Mouse (Mus musculus) olfactory bulb, adult 2 months (tissue): ENCODE measurements at regions not wholly inside any gene's neighbourhood (a gene's known extent, or its start where the extent isn't known, plus 50 kb on each side); places are given as distances from the start of the nearest gene placed in this dataset.

ENCODE experiments used
- H3K27ac ChIP-seq: fragments of 200-500 bp; 2 replicates; pipeline ENCODE4 v1.5.1; 2012; ENCODE audit warnings: low read depth, low read length; ENCODE audit not compliant: insufficient read depth
- H3K4me1 ChIP-seq: fragments of 200-500 bp; 2 replicates; pipeline ENCODE4 v1.6.1; 2012; ENCODE audit warnings: low read length; ENCODE audit not compliant: control insufficient read depth, insufficient read depth
- H3K4me3 ChIP-seq: fragments of 200-500 bp; 2 replicates; pipeline ENCODE4 v1.5.1; 2012; ENCODE audit warnings: mild to moderate bottlenecking, low read depth, low read length, moderate library complexity; ENCODE audit not compliant: insufficient read depth
- CTCF ChIP-seq: fragments of 200-500 bp; IDR thresholded peaks from 2 replicates; pipeline ENCODE4 v1.5.1; 2012; ENCODE audit warnings: low read depth, mild to moderate bottlenecking, low read length, moderate library complexity; ENCODE audit not compliant: insufficient read depth
- POLR2A ChIP-seq: fragments of 200-500 bp; IDR thresholded peaks from 2 replicates; pipeline ENCODE4 v1.6.1; 2012; ENCODE audit warnings: mild to moderate bottlenecking, low read depth, low read length, moderate library complexity; ENCODE audit not compliant: insufficient read depth
- WGBS: fragments of 180-500 bp; shearing (Covaris S2); methylation state at CpG from one replicate; pipeline ENCODE4 v1.1.7; 2018; 5-methylcytosine and 5-hydroxymethylcytosine counted together

GRCm38 (mm10) chr8:89304116-89304515 lies 260.2 kb upstream of the Sall1 start:
- H3K4me1 ChIP-seq, result no peaks in the 10 kb centered on the region
- WGBS, result 71% methylated on average over 10 of the region's 10 CpGs
- no peak overlapping the region for H3K4me3 ChIP-seq
- TF ChIP-seq CTCF, result no peak
- no peak for TF ChIP-seq POLR2A
- H3K27ac ChIP-seq, result no peak overlapping the region

DNA sequence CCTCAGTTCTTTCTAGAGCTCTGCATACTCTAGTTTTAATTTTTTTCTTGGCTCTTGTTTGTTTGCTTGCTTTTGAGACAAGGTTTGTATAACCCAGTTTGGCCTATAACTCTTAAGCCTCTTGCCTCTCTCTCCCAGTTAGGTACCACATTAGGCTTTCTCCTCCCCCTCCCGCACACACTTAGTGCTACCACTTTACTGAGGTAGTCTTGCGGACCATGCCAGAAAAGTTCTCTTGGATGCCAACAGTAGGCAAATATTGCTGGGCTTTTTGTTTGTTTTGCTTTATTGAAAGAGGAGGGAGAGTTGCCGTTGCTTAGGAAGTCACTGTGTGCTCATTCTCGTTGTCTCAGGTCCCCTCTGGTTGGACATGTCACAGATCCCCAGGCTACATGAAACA lies 259.4 kb upstream of the Sall1 start:
- Histone ChIP-seq H3K4me3 (no peak overlapping the region), H3K27ac (no peak overlapping the region), H3K4me1 (no peaks in the 10 kb centered on the region)
- 84% methylated on average over 4 of the region's 4 CpGs for WGBS
- TF ChIP-seq CTCF (no peak), POLR2A (no peak)

GRCm38 (mm10) chr8:89299637-89300036 lies 255.7 kb upstream of the Sall1 start:
- Histone ChIP-seq H3K4me1 (peaks cover 7% of the 10 kb centered on the region), H3K4me3 (no peak overlapping the region), H3K27ac (no peak overlapping the region)
- 89% methylated on average over 4 of the region's 4 CpGs for WGBS
- TF ChIP-seq CTCF (no peak), POLR2A (no peak)

DNA sequence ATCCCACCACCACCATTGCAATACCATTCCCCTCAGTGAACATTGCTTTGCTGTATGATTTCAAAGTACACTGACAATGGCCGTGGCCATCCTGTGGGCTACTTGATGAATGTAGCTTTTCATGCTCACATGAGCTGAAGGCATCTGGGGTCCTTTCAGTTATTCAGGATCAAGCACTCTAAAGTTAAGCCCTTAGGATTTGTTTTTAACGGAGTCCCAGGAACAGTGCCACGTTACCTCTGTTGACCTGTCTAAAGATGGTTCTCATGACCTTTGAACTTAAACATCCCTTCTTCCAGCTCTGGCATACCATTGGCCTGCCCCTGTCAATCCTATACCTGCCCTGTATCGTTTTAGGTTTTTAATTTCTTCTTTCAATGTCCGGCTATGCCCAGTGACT lies 251.7 kb upstream of the Sall1 start:
- 75% methylated on average over 5 of the region's 5 CpGs for WGBS
- TF ChIP-seq CTCF (no peak), POLR2A (no peak)
- Histone ChIP-seq H3K27ac (no peak overlapping the region), H3K4me1 (peaks cover 12% of the 10 kb centered on the region), H3K4me3 (no peak overlapping the region)

- 51% methylated on average over 5 of the region's 5 CpGs for WGBS
- Histone ChIP-seq H3K4me3 (no peak overlapping the region), H3K27ac (no peak overlapping the region), H3K4me1 (0 out of 2 replicates have a peak, but pooled peaks cover 1% of the 10 kb centered on the region)
- TF ChIP-seq POLR2A (no peak), CTCF (no peak)
Observed at GRCm38 (mm10) chr8:89289017-89289416, 245.1 kb upstream of the Sall1 start.

DNA sequence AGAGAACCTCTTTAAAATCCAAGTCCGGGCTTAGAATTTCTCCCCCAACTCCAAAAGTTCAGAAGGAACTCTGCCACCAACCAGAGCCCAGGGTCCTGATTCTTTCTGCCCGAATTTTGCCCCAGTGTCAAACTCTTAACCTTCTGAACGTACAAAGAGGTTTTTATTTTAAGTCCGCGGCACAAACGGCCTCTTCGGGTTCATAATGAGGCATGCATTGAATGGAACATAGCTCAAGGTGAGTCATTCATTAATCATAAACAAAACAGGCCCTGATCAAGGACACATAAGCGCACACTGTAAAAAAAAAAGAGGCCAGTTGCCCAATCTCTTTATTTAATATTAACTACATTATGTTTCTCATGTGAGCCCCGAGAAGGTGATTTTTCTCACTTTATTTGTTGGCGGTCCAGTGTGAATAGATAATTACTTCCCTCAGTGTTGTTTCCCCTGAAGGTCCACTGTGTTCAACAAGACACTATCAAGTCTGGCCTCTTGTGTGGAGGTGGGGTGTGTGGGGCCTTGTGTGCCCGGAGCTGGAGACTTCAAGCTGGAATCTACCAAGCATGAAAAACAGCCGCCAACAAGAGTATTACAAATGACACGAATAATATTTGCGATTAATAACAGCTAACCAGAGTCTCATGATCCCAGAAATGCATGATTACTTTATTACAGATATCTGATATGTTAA lies 241.1 kb upstream of the Sall1 start:
- H3K4me3 ChIP-seq, result no peak overlapping the region
- TF ChIP-seq CTCF, result no peak
- TF ChIP-seq POLR2A, result no peak
- 76% methylated on average over 14 of the region's 14 CpGs for WGBS
- no peak overlapping the region for H3K27ac ChIP-seq
- no peaks in the 10 kb centered on the region for H3K4me1 ChIP-seq

GRCm38 (mm10) chr8:89283105-89284096 lies 239.4 kb upstream of the Sall1 start:
- Histone ChIP-seq H3K27ac (no peak overlapping the region), H3K4me1 (no peaks in the 10 kb centered on the region), H3K4me3 (no peak overlapping the region)
- no peak for TF ChIP-seq POLR2A
- TF ChIP-seq CTCF, result no peak
- 86% methylated on average over 17 of the region's 17 CpGs for WGBS

DNA sequence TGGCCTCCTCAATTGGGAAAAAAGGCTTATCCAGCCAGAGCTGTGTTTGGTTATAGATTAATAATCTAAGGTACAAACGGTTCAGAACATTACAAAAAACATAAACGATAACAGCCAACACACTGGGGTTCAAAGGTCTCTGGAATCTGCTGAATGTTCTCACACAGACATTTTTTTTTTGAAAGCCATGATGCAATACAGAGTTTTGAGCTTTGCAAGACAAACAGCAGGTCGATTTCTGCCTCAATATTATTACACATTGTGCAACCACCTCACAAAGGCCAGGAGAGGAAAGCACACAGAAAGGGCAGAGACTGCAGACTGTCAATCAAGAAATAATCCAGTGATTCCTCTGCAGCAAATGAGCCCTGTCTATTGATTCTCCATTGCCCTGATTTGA lies 235.9 kb upstream of the Sall1 start:
- Histone ChIP-seq H3K4me1 (no peaks in the 10 kb centered on the region), H3K27ac (no peak overlapping the region), H3K4me3 (no peak overlapping the region)
- no peak for TF ChIP-seq CTCF
- no peak for TF ChIP-seq POLR2A
- WGBS, result 81% methylated on average over 3 of the region's 3 CpGs

- WGBS, result 92% methylated on average over 6 of the region's 6 CpGs
- no peak overlapping the region for H3K27ac ChIP-seq
- TF ChIP-seq POLR2A (no peak), CTCF (no peak)
- H3K4me3 ChIP-seq, result no peak overlapping the region
- H3K4me1 ChIP-seq, result no peaks in the 10 kb centered on the region
Observed at GRCm38 (mm10) chr8:89279142-89279541, 235.2 kb upstream of the Sall1 start.
